Mouse (Mus musculus) heart, embryonic 11.5 days (tissue): Measurements from ENCODE around the gene Drc7. TPM values are rescaled to one million over a fixed set of nuclear protein-coding genes. Genes with fewer than 3 reads are reported as not detected.
"Not testable (repeated sequence)": the region's sequence is repeated elsewhere in the genome, so short reads cannot be mapped to it uniquely, and the experiment has no call there.

Experiments used
- ATAC-seq: fragments of 200-750 bp; cut with Nextera tagmentation; replicated peaks from 2 replicates; pipeline ENCODE4 v1.8.0; 2017; ENCODE audit warnings: moderate library complexity; ENCODE audit not compliant: insufficient number of reproducible peaks, low FRiP score, low TSS enrichment
- H3K27ac ChIP-seq: fragments of 300-500 bp; sonication (generic); 2 replicates; pipeline ENCODE4 v1.5.1; 2014; ENCODE audit warnings: mild to moderate bottlenecking, low read depth, low read length
- H3K27me3 ChIP-seq: fragments of 300-500 bp; sonication (generic); 2 replicates; pipeline ENCODE4 v1.6.1; 2014; ENCODE audit warnings: mild to moderate bottlenecking, low read length, mixed read lengths; ENCODE audit not compliant: control insufficient read depth, insufficient read depth
- H3K36me3 ChIP-seq: fragments of 300-500 bp; sonication (generic); 2 replicates; pipeline ENCODE4 v1.6.1; 2014; ENCODE audit warnings: mild to moderate bottlenecking, low read length, moderate library complexity, mixed read lengths; ENCODE audit not compliant: control insufficient read depth, insufficient read depth
- H3K4me1 ChIP-seq: fragments of 300-500 bp; sonication (generic); 2 replicates; pipeline ENCODE4 v1.6.1; 2014; ENCODE audit warnings: low read length; ENCODE audit not compliant: control insufficient read depth, insufficient read depth
- H3K4me2 ChIP-seq: fragments of 300-500 bp; sonication (generic); 2 replicates; pipeline ENCODE4 v1.6.1; 2014; ENCODE audit warnings: mild to moderate bottlenecking, moderate library complexity
- H3K4me3 ChIP-seq: fragments of 300-500 bp; sonication (generic); 2 replicates; pipeline ENCODE4 v1.5.1; 2014; ENCODE audit warnings: low read depth, low read length
- H3K9ac ChIP-seq: fragments of 300-500 bp; sonication (generic); 2 replicates; pipeline ENCODE4 v1.6.1; 2014; ENCODE audit warnings: mild to moderate bottlenecking, low read depth, low read length, moderate library complexity
- H3K9me3 ChIP-seq: fragments of 300-500 bp; sonication (generic); replicated peaks from 2 replicates; pipeline ENCODE4 v1.6.1; 2016; ENCODE audit warnings: low read length; ENCODE audit not compliant: control insufficient read depth
- WGBS: fragments of 180-500 bp; shearing (Covaris S2); extraction: QIAGEN DNeasy Blood & Tissue Kit; methylation state at CpG from one replicate; pipeline ENCODE4 v1.1.7; 2014; ENCODE audit not compliant: insufficient replicate concordance; 5-methylcytosine and 5-hydroxymethylcytosine counted together
- polyA plus RNA-seq: library from polyadenylated mRNA; unstranded; fragments of >200 nt; fragmentation: Nextera tagmentation; extraction: Ambion mirVana; gene quantifications from 2 replicates; pipeline ENCODE4 v1.2.1, GENCODE M21; 2014

Gene Drc7
- polyA plus RNA-seq, 1 experiment from 2014 or later = not detected

GRCm38 (mm10) chr8:95023201-95023600, 31.7 kb upstream of the Drc7 start:
- H3K4me2 ChIP-seq = no peak overlapping the region
- H3K9me3 ChIP-seq = no peaks in the 10 kb centered on the region
- no peaks in the 10 kb centered on the region for H3K36me3 ChIP-seq
- H3K4me1 ChIP-seq = no peaks in the 10 kb centered on the region
- WGBS = 22% methylated on average over 8 of the region's 8 CpGs
- no peaks in the 10 kb centered on the region for H3K27me3 ChIP-seq
- no peak for ATAC-seq
- H3K4me3 ChIP-seq = no peak overlapping the region
- no peak overlapping the region for H3K9ac ChIP-seq
- H3K27ac ChIP-seq = no peak overlapping the region

GRCm38 (mm10) chr8:95024387-95024786, 30.5 kb upstream of the Drc7 start:
- no peak overlapping the region for H3K4me2 ChIP-seq
- H3K9ac ChIP-seq = no peak overlapping the region
- no peaks in the 10 kb centered on the region for H3K27me3 ChIP-seq
- ATAC-seq = no peak
- no peaks in the 10 kb centered on the region for H3K9me3 ChIP-seq
- H3K4me1 ChIP-seq = no peaks in the 10 kb centered on the region
- WGBS = 76% methylated on average over 4 of the region's 4 CpGs
- no peak overlapping the region for H3K27ac ChIP-seq
- no peak overlapping the region for H3K4me3 ChIP-seq
- H3K36me3 ChIP-seq = no peaks in the 10 kb centered on the region

- Histone ChIP-seq H3K9ac (no peak overlapping the region), H3K36me3 (no peaks in the 10 kb centered on the region), H3K27me3 (no peaks in the 10 kb centered on the region), H3K27ac (no peak overlapping the region), H3K4me3 (no peak overlapping the region), H3K4me1 (no peaks in the 10 kb centered on the region), H3K9me3 (no peaks in the 10 kb centered on the region), H3K4me2 (no peak overlapping the region)
- no peak for ATAC-seq
- WGBS = 63% methylated on average over 2 of the region's 2 CpGs
Measured at GRCm38 (mm10) chr8:95025421-95025820, 29.5 kb upstream of the Drc7 start.

- WGBS = 47% methylated on average over 7 of the region's 7 CpGs
- H3K9ac ChIP-seq, H3K27me3 ChIP-seq, H3K4me2 ChIP-seq, H3K36me3 ChIP-seq, H3K9me3 ChIP-seq, ATAC-seq, H3K4me1 ChIP-seq, H3K4me3 ChIP-seq, H3K27ac ChIP-seq: not testable (repeated sequence)
Measured at GRCm38 (mm10) chr8:95028391-95028790, 26.5 kb upstream of the Drc7 start.

- no peaks in the 10 kb centered on the region for H3K9me3 ChIP-seq
- H3K9ac ChIP-seq = no peak overlapping the region
- no peak for ATAC-seq
- H3K4me2 ChIP-seq = no peak overlapping the region
- no peak overlapping the region for H3K27ac ChIP-seq
- WGBS = 69% methylated on average over 7 of the region's 7 CpGs
- no peaks in the 10 kb centered on the region for H3K27me3 ChIP-seq
- H3K36me3 ChIP-seq = no peaks in the 10 kb centered on the region
- no peak overlapping the region for H3K4me3 ChIP-seq
- H3K4me1 ChIP-seq = no peaks in the 10 kb centered on the region
Measured at GRCm38 (mm10) chr8:95037106-95037925, 17.6 kb upstream of the Drc7 start.

- ATAC-seq = no peak
- 65% methylated on average over 6 of the region's 6 CpGs for WGBS
Measured at GRCm38 (mm10) chr8:95041883-95042784, 12.8 kb upstream of the Drc7 start.

GRCm38 (mm10) chr8:95044811-95045210, 10.1 kb upstream of the Drc7 start:
- WGBS = 57% methylated on average over 4 of the region's 4 CpGs
- ATAC-seq = no peak
- no peaks in the 10 kb centered on the region for H3K4me1 ChIP-seq
- H3K36me3 ChIP-seq = no peaks in the 10 kb centered on the region
- H3K27ac ChIP-seq = no peak overlapping the region
- no peaks in the 10 kb centered on the region for H3K27me3 ChIP-seq
- no peak overlapping the region for H3K4me2 ChIP-seq
- no peak overlapping the region for H3K9ac ChIP-seq
- H3K4me3 ChIP-seq = no peak overlapping the region
- no peaks in the 10 kb centered on the region for H3K9me3 ChIP-seq

More at GRCm38 (mm10) chr8:95041883-95042784, 12.8 kb upstream of the Drc7 start:
- no peak overlapping the region for H3K27ac ChIP-seq
- no peak overlapping the region for H3K4me3 ChIP-seq
- no peaks in the 10 kb centered on the region for H3K27me3 ChIP-seq
- no peaks in the 10 kb centered on the region for H3K4me1 ChIP-seq
- H3K9me3 ChIP-seq = no peaks in the 10 kb centered on the region
- no peak overlapping the region for H3K4me2 ChIP-seq
- no peaks in the 10 kb centered on the region for H3K36me3 ChIP-seq
- H3K9ac ChIP-seq = no peak overlapping the region

- no peaks in the 10 kb centered on the region for H3K4me1 ChIP-seq
- no peak overlapping the region for H3K9ac ChIP-seq
- H3K27ac ChIP-seq = no peak overlapping the region
- no peak overlapping the region for H3K4me3 ChIP-seq
- H3K36me3 ChIP-seq = no peaks in the 10 kb centered on the region
- 51% methylated on average over 3 of the region's 3 CpGs for WGBS
- no peaks in the 10 kb centered on the region for H3K27me3 ChIP-seq
- H3K4me2 ChIP-seq = no peak overlapping the region
- ATAC-seq = no peak
- H3K9me3 ChIP-seq = no peaks in the 10 kb centered on the region
Measured at GRCm38 (mm10) chr8:95046982-95047381, 7.9 kb upstream of the Drc7 start.
